Mouse (Mus musculus): Measurements from ENCODE around the gene Macrod2. TPM values are rescaled to one million over a fixed set of nuclear protein-coding genes. Genes with fewer than 3 reads are reported as not detected.

The Macrod2 gene
- polyA plus RNA-seq (2015; fragmentation: Illumina TruSeq; extraction: RNeasy Lipid Tissue Mini Kit (QIAGEN cat#74804); ENCODE audit: insufficient read depth, low replicate concordance) = 2.5 TPM

DNA sequence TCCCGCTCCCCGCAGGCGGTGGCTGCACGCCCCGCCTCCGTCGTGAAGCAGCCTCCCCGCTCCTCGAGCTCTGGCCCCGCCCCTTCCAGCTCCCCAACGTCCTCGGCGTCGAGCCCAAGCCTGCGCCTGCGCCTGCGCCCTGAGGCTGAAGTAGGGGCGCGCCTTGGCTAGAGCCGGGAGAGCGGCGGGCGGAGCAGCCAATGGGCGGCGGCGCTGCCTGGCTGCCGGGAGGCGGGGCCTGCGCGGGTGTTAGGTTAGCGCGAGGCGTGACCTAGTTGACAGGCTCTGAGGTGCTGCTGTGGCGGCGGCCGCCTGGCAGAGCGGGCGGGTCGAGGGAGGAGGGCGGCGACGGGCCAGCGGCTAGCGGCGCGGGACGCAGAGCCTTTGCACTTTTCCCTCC, at the start of gene Macrod2:
TSS of gene Macrod2 (plus strand) at position 131 of the 400 bp plus-strand sequence.

DNA sequence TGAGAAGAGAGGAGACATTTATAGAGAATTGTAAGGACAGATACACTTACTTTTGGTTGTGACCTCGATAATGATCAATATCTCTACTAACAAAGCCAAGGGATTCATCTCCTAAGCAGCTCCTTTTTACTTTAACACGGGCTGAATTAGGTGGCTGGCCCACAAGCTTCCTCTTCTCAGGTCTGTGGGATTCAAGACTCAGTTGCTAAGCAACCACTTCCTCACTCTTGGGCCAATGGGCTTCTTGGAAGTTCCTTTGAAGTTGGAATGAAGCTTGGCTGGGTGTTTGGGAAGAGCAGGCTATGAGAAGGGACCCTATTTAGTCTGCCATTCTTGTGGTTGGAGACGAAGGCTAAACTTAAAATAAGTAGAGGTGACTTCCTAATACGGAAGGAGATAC, 5.6 kb upstream of the Macrod2 start, which contains the start of gene Sel1l2:
TSS of gene Sel1l2 (minus strand) at position 182 of the 400 bp plus-strand sequence.

DNA sequence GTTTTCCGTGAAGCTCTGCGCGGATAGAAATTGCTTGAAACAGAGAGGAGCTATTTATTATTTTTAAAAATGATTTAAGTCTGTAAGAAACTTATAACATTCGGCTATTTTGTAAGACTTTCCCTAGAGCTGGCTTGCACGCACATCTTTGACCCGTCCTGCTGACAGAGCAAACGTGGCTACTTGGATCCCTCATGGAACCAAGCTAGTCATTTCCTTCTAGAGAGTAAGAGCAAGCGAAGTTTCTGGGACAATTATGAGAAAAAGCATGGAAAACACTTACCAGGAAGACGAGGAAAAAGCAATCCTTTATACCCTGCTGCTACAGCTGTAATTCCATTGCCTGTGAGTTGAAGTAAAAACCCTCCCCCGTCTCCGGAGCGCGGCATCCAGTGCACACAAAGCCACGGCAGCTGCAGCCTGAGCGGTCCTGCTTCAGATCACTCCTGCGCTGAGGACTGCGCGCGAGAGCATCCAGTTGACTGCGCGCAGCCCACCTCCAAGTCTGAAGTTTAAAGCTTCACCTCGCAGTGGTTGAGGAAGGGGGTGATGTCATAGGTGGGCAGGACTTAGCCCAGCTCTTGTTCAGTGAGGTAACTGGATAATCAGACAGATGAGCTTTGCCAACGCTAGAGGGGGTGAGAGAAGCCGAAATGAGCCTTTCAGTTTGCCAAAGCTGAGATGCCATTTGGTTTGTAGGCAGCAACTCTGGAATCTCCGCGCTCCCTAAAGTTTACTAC, 276.0 kb downstream of the Macrod2 start, which contains the start of gene Flrt3:
TSS of gene Flrt3 (minus strand) at position 507 of the 740 bp plus-strand sequence.

Other genes starting within 250 kb of the Macrod2 start
- not detected for gene Gm17374, start 243.3 kb upstream of the Macrod2 start, polyA plus RNA-seq (2015; fragmentation: Illumina TruSeq; extraction: RNeasy Lipid Tissue Mini Kit (QIAGEN cat#74804); ENCODE audit: insufficient read depth, low replicate concordance)
- 34.2 TPM for gene Esf1, start 224.7 kb upstream of the Macrod2 start, polyA plus RNA-seq (2015; fragmentation: Illumina TruSeq; extraction: RNeasy Lipid Tissue Mini Kit (QIAGEN cat#74804); ENCODE audit: insufficient read depth, low replicate concordance)
- 17.9 TPM for gene Ndufaf5, start 224.7 kb upstream of the Macrod2 start, polyA plus RNA-seq (2015; fragmentation: Illumina TruSeq; extraction: RNeasy Lipid Tissue Mini Kit (QIAGEN cat#74804); ENCODE audit: insufficient read depth, low replicate concordance)
- not detected for gene Sel1l2, start 5.6 kb upstream of the Macrod2 start, polyA plus RNA-seq (2015; fragmentation: Illumina TruSeq; extraction: RNeasy Lipid Tissue Mini Kit (QIAGEN cat#74804); ENCODE audit: insufficient read depth, low replicate concordance)